Mouse (Mus musculus) intestine, postnatal 0 days (tissue): ENCODE measurements around the gene Ccdc116. TPM values are rescaled to one million over a fixed set of nuclear protein-coding genes. Genes with fewer than 3 reads are reported as not detected.

ENCODE experiments used
- ATAC-seq: fragments of 200-750 bp; cut with Nextera tagmentation; 2 replicates; pipeline ENCODE4 v1.8.0; 2017; ENCODE audit warnings: mild to moderate bottlenecking, moderate TSS enrichment, moderate library complexity
- H3K27ac ChIP-seq: fragments of 300-500 bp; sonication (generic); 2 replicates; pipeline ENCODE4 v1.5.1; 2014; ENCODE audit warnings: mild to moderate bottlenecking, low read depth, low read length, moderate library complexity
- H3K27me3 ChIP-seq: fragments of 300-500 bp; sonication (generic); replicated peaks from 2 replicates; pipeline ENCODE4 v1.6.1; 2014; ENCODE audit warnings: low read length, mixed read lengths; ENCODE audit not compliant: control insufficient read depth, insufficient read depth
- H3K36me3 ChIP-seq: fragments of 300-500 bp; sonication (generic); 2 replicates; pipeline ENCODE4 v1.6.1; 2014; ENCODE audit warnings: mild to moderate bottlenecking, moderate library complexity; ENCODE audit not compliant: control insufficient read depth, insufficient read depth
- H3K4me1 ChIP-seq: fragments of 300-500 bp; sonication (generic); replicated peaks from 2 replicates; pipeline ENCODE4 v1.6.1; 2014; ENCODE audit warnings: antibody characterized with exemption, low read length, mixed read lengths; ENCODE audit not compliant: control insufficient read depth, insufficient read depth
- H3K4me2 ChIP-seq: fragments of 300-500 bp; sonication (generic); replicated peaks from 2 replicates; pipeline ENCODE4 v1.6.1; 2014; ENCODE audit warnings: low read depth, mild to moderate bottlenecking, moderate library complexity
- H3K4me3 ChIP-seq: fragments of 300-500 bp; sonication (generic); 2 replicates; pipeline ENCODE4 v1.5.1; 2014; ENCODE audit warnings: low read depth, low read length
- H3K9ac ChIP-seq: fragments of 300-500 bp; sonication (generic); 2 replicates; pipeline ENCODE4 v1.6.1; 2014; ENCODE audit warnings: mild to moderate bottlenecking, low read depth, low read length
- H3K9me3 ChIP-seq: fragments of 300-500 bp; sonication (generic); 2 replicates; pipeline ENCODE4 v1.6.1; 2016; ENCODE audit warnings: mixed run types; ENCODE audit not compliant: control insufficient read depth
- CTCF ChIP-seq: sonication (generic); IDR thresholded peaks from 2 replicates; pipeline ENCODE4 v1.5.1; 2016; ENCODE audit warnings: low read depth, mild to moderate bottlenecking, control low read depth, antibody characterized with exemption, moderate library complexity
- WGBS: fragments of 180-500 bp; shearing (Covaris S2); extraction: QIAGEN DNeasy Blood & Tissue Kit; methylation state at CpG from one replicate; pipeline ENCODE4 v1.1.7; 2014; 5-methylcytosine and 5-hydroxymethylcytosine counted together
- microRNA counts: library from miRNA; unstranded; fragments of <30 nt; microRNA quantifications from one replicate; lab custom pipeline; 2016
- microRNA-seq: library from miRNA; unstranded; fragments of <30 nt; microRNA quantifications from one replicate; pipeline ENCODE4, GENCODE M21; 2016
- polyA plus RNA-seq: library from polyadenylated mRNA; unstranded; fragments of >200 nt; fragmentation: Nextera tagmentation; extraction: Ambion mirVana; gene quantifications from 2 replicates; pipeline ENCODE4 v1.2.1, GENCODE M21; 2015

Gene Ccdc116
- polyA plus RNA-seq, 1 experiment from 2014 or later = 1.7 TPM

- no peak overlapping the region for H3K4me2 ChIP-seq
- H3K36me3 ChIP-seq = peaks cover 55% of the 10 kb centered on the region
- H3K27ac ChIP-seq = no peak overlapping the region
- 59% methylated on average over 4 of the region's 4 CpGs for WGBS
- H3K4me3 ChIP-seq = no peak overlapping the region
- H3K4me1 ChIP-seq = no peaks in the 10 kb centered on the region
- no peaks in the 10 kb centered on the region for H3K27me3 ChIP-seq
- H3K9ac ChIP-seq = no peak overlapping the region
- no peak for ATAC-seq
- TF ChIP-seq CTCF = no peak
- H3K9me3 ChIP-seq = no peaks in the 10 kb centered on the region
Observed at GRCm38 (mm10) chr16:17104600-17104999, 42.4 kb downstream of the Ccdc116 start.

- Histone ChIP-seq H3K36me3 (peaks cover 61% of the 10 kb centered on the region), H3K4me3 (no peak overlapping the region), H3K4me2 (no peak overlapping the region), H3K9me3 (no peaks in the 10 kb centered on the region), H3K4me1 (no peaks in the 10 kb centered on the region), H3K27ac (no peak overlapping the region), H3K27me3 (no peaks in the 10 kb centered on the region), H3K9ac (no peak overlapping the region)
- TF ChIP-seq CTCF = no peak
- ATAC-seq = no peak
- WGBS = 62% methylated on average over 7 of the region's 7 CpGs
Observed at GRCm38 (mm10) chr16:17102630-17103220, 44.3 kb downstream of the Ccdc116 start.

- peak; percentile 76 for ATAC-seq
- H3K36me3 ChIP-seq = peaks cover 73% of the 10 kb centered on the region
- 54% methylated on average over 3 of the region's 3 CpGs for WGBS
- no peak overlapping the region for H3K4me2 ChIP-seq
- no peak for TF ChIP-seq CTCF
- peak overlapping the region; percentile 52 for H3K27ac ChIP-seq
- no peak overlapping the region for H3K9ac ChIP-seq
- H3K4me1 ChIP-seq = no peaks in the 10 kb centered on the region
- H3K9me3 ChIP-seq = no peaks in the 10 kb centered on the region
- no peaks in the 10 kb centered on the region for H3K27me3 ChIP-seq
- no peak overlapping the region for H3K4me3 ChIP-seq
Observed at GRCm38 (mm10) chr16:17096938-17097337, 50.1 kb downstream of the Ccdc116 start.

MicroRNA genes within 50 kb of the gene (microRNA counts, 519-probe panel; counts per million panel counts)
- microRNA mmu-miR-130b (lab: Ali Mortazavi, UCI) = 4,751 counts per million, percentile 79 among the panel's probes with 10 or more counts
- microRNA mmu-miR-301b (lab: Ali Mortazavi, UCI) = 3,097 counts per million, percentile 35 among the panel's probes with 10 or more counts

Small RNA genes lying within 50 kb of the gene (microRNA-seq; reads per million reads assigned to microRNA genes)
- gene Mir130b (3,806 reads per million, percentile 89 among the genes with 10 or more reads in this experiment), gene Mir301b (41.6 reads per million, percentile 37 among the genes with 10 or more reads in this experiment)

Other genes with a start within 250 kb of the Ccdc116 start
- gene Mapk1, start 163.8 kb downstream of the Ccdc116 start, polyA plus RNA-seq = 86.6 and 88.6 TPM in 2 replicates
- 3.4 and 3.6 TPM in 2 replicates for gene Ypel1, start 77.5 kb downstream of the Ccdc116 start, polyA plus RNA-seq
- 71.9 and 78.7 TPM in 2 replicates for gene Ppil2, start 36.0 kb downstream of the Ccdc116 start, polyA plus RNA-seq
- 7.1 and 7.9 TPM in 2 replicates for gene 2610318N02Rik, start 22.1 kb downstream of the Ccdc116 start, polyA plus RNA-seq
- 67.9 and 70.3 TPM in 2 replicates for gene Sdf2l1, start 14.8 kb downstream of the Ccdc116 start, polyA plus RNA-seq
- 24.6 and 28.8 TPM in 2 replicates for gene Ydjc, start 2.6 kb downstream of the Ccdc116 start, polyA plus RNA-seq
- 294 and 319 TPM in 2 replicates for gene Ube2l3, start 55.4 kb upstream of the Ccdc116 start, polyA plus RNA-seq
- gene Rimbp3, start 61.4 kb upstream of the Ccdc116 start, polyA plus RNA-seq = 0.14 and 0.21 TPM in 2 replicates
- 1.4 and 1.9 TPM in 2 replicates for gene Hic2, start 86.3 kb upstream of the Ccdc116 start, polyA plus RNA-seq
- gene Tmem191c, start 128.8 kb upstream of the Ccdc116 start, polyA plus RNA-seq = 4.8 and 7.2 TPM in 2 replicates
- 0.09 and 0.14 TPM in 2 replicates for gene Serpind1, start 184.1 kb upstream of the Ccdc116 start, polyA plus RNA-seq